Mouse (Mus musculus) midbrain, postnatal 0 days (tissue): Measurements from ENCODE around the gene Myh3. TPM values are rescaled to one million over a fixed set of nuclear protein-coding genes. Genes with fewer than 3 reads are reported as not detected.

Source experiments
- ATAC-seq: fragments of 200-750 bp; cut with Nextera tagmentation; 2 replicates; pipeline ENCODE4 v1.8.0; 2017; ENCODE audit warnings: moderate number of reproducible peaks, mild to moderate bottlenecking, moderate TSS enrichment, moderate library complexity; ENCODE audit not compliant: low FRiP score
- DNase-seq: peaks from one replicate; pipeline ENCODE4 v3.0.0-alpha.2; 2015; ENCODE audit warnings: low spot score
- H3K27ac ChIP-seq: fragments of 300-500 bp; sonication (generic); 2 replicates; pipeline ENCODE4 v1.5.1; 2014; ENCODE audit warnings: low read depth, mild to moderate bottlenecking, low read length, mixed read lengths
- H3K27me3 ChIP-seq: fragments of 300-500 bp; sonication (generic); 2 replicates; pipeline ENCODE4 v1.6.1; 2014; ENCODE audit warnings: low read length, control low read depth, mixed read lengths; ENCODE audit not compliant: insufficient read depth
- H3K36me3 ChIP-seq: fragments of 300-500 bp; sonication (generic); 2 replicates; pipeline ENCODE4 v1.6.1; 2014; ENCODE audit warnings: low read length, control low read depth, mixed read lengths; ENCODE audit not compliant: insufficient read depth
- H3K4me1 ChIP-seq: fragments of 300-500 bp; sonication (generic); 2 replicates; pipeline ENCODE4 v1.6.1; 2014; ENCODE audit warnings: mild to moderate bottlenecking, control low read depth, antibody characterized with exemption, low read length, mixed read lengths; ENCODE audit not compliant: insufficient read depth
- H3K4me2 ChIP-seq: fragments of 300-500 bp; sonication (generic); 2 replicates; pipeline ENCODE4 v1.6.1; 2014; ENCODE audit warnings: low read depth, mild to moderate bottlenecking, low read length, mixed read lengths; ENCODE audit not compliant: poor library complexity, severe bottlenecking
- H3K4me3 ChIP-seq: fragments of 300-500 bp; sonication (generic); 2 replicates; pipeline ENCODE4 v1.5.1; 2014; ENCODE audit warnings: low read depth, mild to moderate bottlenecking, low read length, moderate library complexity
- H3K9ac ChIP-seq: fragments of 300-500 bp; sonication (generic); replicated peaks from 2 replicates; pipeline ENCODE4 v1.6.1; 2014; ENCODE audit warnings: mild to moderate bottlenecking, low read length, moderate library complexity, mixed read lengths; ENCODE audit not compliant: poor library complexity, severe bottlenecking
- H3K9me3 ChIP-seq: fragments of 300-500 bp; sonication (generic); 2 replicates; pipeline ENCODE4 v1.6.1; 2016; ENCODE audit warnings: low read length, control low read depth
- CTCF ChIP-seq: IDR thresholded peaks from 2 replicates; pipeline ENCODE4 v1.5.1; 2016; ENCODE audit warnings: antibody characterized with exemption, mild to moderate bottlenecking
- WGBS: fragments of 180-500 bp; shearing (Covaris S2); extraction: QIAGEN DNeasy Blood & Tissue Kit; methylation state at CpG from one replicate; pipeline ENCODE4 v1.1.7; 2014; 5-methylcytosine and 5-hydroxymethylcytosine counted together
- polyA plus RNA-seq: library from polyadenylated mRNA; unstranded; fragments of >200 nt; fragmentation: Nextera tagmentation; extraction: Ambion mirVana; gene quantifications from 2 replicates; pipeline ENCODE4 v1.2.1, GENCODE M21; 2015
- total RNA-seq: library from RNA; depleted of rRNA; stranded (reverse); fragments of >200 nt; gene quantifications from 2 replicates; pipeline ENCODE4 v1.2.3, GENCODE M21; 2014

Myh3 gene
- total and polyA plus RNA-seq, 2 experiments from 2014 or later, result 0.25 to 1.2 TPM

DNA sequence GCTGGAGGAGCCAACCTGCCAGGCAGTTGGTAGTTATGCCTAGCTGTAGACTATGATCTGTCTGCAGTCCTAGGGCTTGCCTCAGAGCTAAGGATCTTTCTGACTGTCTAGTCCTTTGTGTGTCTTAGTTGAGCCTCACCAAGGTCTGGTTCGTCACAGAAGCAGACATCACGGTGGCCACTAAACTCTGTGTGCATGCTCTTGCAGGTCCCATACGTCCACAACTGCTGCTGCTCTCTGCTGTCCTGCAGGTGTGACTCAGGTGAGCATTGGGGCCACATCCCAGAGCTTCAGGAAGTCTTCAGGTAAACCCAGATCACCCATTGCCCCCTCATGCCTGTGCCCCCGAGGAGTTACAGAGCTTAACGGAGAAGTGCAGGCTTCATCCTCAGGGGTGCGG, 788 bp downstream of the Myh3 start:
- H3K4me3 ChIP-seq, result no peak overlapping the region
- H3K4me1 ChIP-seq, result no peaks in the 10 kb centered on the region
- no peak overlapping the region for H3K9ac ChIP-seq
- no peak for ATAC-seq
- no peak overlapping the region for H3K27ac ChIP-seq
- TF ChIP-seq CTCF, result no peak
- 88% methylated on average over 6 of the region's 6 CpGs for WGBS
- no peaks in the 10 kb centered on the region for H3K9me3 ChIP-seq
- no peak for DNase-seq
- no peaks in the 10 kb centered on the region for H3K36me3 ChIP-seq
- no peak overlapping the region for H3K4me2 ChIP-seq
- H3K27me3 ChIP-seq, result no peaks in the 10 kb centered on the region

- no peaks in the 10 kb centered on the region for H3K36me3 ChIP-seq
- H3K9me3 ChIP-seq, result no peaks in the 10 kb centered on the region
- H3K4me3 ChIP-seq, result no peak overlapping the region
- H3K27ac ChIP-seq, result no peak overlapping the region
- ATAC-seq (no peak), DNase-seq (no peak)
- no peak overlapping the region for H3K9ac ChIP-seq
- H3K4me1 ChIP-seq, result no peaks in the 10 kb centered on the region
- TF ChIP-seq CTCF, result no peak
- 0 out of 2 replicates have a peak, but pooled peaks cover 6% of the 10 kb centered on the region for H3K27me3 ChIP-seq
- 41% methylated on average over 11 of the region's 11 CpGs for WGBS
- no peak overlapping the region for H3K4me2 ChIP-seq
Measured at GRCm38 (mm10) chr11:67079740-67080139, 1.6 kb downstream of the Myh3 start.

DNA sequence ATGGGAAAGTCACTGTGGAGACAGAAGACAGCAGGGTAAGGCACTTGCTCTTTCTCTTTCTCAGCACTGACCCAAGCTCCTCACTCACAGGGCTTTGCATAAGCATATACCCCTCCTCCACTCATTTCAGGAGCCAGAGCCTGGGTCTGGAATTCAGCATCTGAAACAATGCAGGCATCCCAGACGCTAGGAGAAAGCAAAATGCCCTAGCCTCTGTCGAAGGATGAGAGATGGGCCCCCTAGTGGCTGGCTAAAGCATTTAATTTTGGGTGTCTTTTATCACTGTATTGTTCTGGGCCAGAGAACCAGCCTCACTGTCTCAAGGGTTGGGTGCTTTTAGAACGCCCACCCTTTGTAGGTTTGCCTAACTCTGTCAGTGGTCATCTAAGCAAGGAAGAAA, 2.1 kb downstream of the Myh3 start:
- ATAC-seq (peak; percentile 38; the same call in 1 of the 2 replicates), DNase-seq (peak; percentile 81)
- 0 out of 2 replicates have a peak, but pooled peaks cover 7% of the 10 kb centered on the region for H3K27me3 ChIP-seq
- H3K27ac ChIP-seq, result no peak overlapping the region
- H3K4me1 ChIP-seq, result no peaks in the 10 kb centered on the region
- peak; percentile 79 for TF ChIP-seq CTCF
- H3K4me3 ChIP-seq, result no peak overlapping the region
- H3K9me3 ChIP-seq, result no peaks in the 10 kb centered on the region
- no peaks in the 10 kb centered on the region for H3K36me3 ChIP-seq
- no peak overlapping the region for H3K9ac ChIP-seq
- WGBS, result 7% methylated on average over 3 of the region's 3 CpGs
- H3K4me2 ChIP-seq, result no peak overlapping the region

GRCm38 (mm10) chr11:67081125-67081649, 3.1 kb downstream of the Myh3 start:
- Histone ChIP-seq H3K27me3 (0 out of 2 replicates have a peak, but pooled peaks cover 7% of the 10 kb centered on the region), H3K36me3 (no peaks in the 10 kb centered on the region), H3K9me3 (no peaks in the 10 kb centered on the region), H3K4me3 (no peak overlapping the region), H3K9ac (no peak overlapping the region), H3K27ac (no peak overlapping the region), H3K4me2 (no peak overlapping the region), H3K4me1 (no peaks in the 10 kb centered on the region)
- WGBS, result 8% methylated on average over 10 of the region's 11 CpGs
- ATAC-seq (no peak), DNase-seq (no peak)
- no peak for TF ChIP-seq CTCF

DNA sequence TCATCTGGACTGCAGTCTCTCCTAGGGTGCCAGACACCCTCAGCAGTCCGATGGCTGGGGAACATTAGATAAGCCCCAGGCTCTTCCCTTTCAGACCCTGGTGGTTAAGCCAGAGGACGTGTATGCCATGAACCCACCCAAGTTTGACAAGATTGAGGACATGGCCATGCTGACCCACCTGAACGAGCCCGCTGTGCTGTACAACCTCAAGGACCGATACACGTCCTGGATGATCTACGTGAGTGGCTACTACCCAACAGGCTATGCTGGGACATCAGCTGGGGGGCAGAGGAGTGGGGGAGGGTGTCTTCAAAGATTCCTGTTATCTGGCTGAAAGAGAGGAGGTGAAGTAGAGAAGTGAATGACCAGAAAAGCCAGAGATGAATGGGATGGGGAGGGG, 4.1 kb downstream of the Myh3 start:
- DNase-seq (no peak), ATAC-seq (no peak)
- Histone ChIP-seq H3K9ac (no peak overlapping the region), H3K4me1 (no peaks in the 10 kb centered on the region), H3K27me3 (0 out of 2 replicates have a peak, but pooled peaks cover 7% of the 10 kb centered on the region), H3K27ac (no peak overlapping the region), H3K4me2 (no peak overlapping the region), H3K9me3 (no peaks in the 10 kb centered on the region), H3K36me3 (no peaks in the 10 kb centered on the region), H3K4me3 (no peak overlapping the region)
- TF ChIP-seq CTCF, result no peak
- 90% methylated on average over 7 of the region's 7 CpGs for WGBS

GRCm38 (mm10) chr11:67082793-67083192, 4.7 kb downstream of the Myh3 start:
- no peak for DNase-seq
- Histone ChIP-seq H3K36me3 (no peaks in the 10 kb centered on the region), H3K27me3 (0 out of 2 replicates have a peak, but pooled peaks cover 7% of the 10 kb centered on the region), H3K4me2 (no peak overlapping the region), H3K4me3 (no peak overlapping the region), H3K9ac (no peak overlapping the region), H3K9me3 (no peaks in the 10 kb centered on the region), H3K4me1 (no peaks in the 10 kb centered on the region), H3K27ac (no peak overlapping the region)
- ATAC-seq, result no peak
- WGBS, result 85% methylated on average over 13 of the region's 13 CpGs
- no peak for TF ChIP-seq CTCF
